Mouse (Mus musculus) liver, adult 2 months (tissue): ENCODE measurements around the gene Nudt3. TPM values are rescaled to one million over a fixed set of nuclear protein-coding genes. Genes with fewer than 3 reads are reported as not detected.
A peak's percentile ranks its signal among the peaks of the same experiment; 100 is the strongest.
"Not testable (repeated sequence)": the region's sequence is repeated elsewhere in the genome, so short reads cannot be mapped to it uniquely, and the experiment has no call there.

ENCODE experiments used
- DNase-seq: peaks from one replicate; pipeline ENCODE4 v3.0.0-alpha.2; 2011; ENCODE audit warnings: low read depth, low spot score; ENCODE audit errors: extremely low read depth
- H3K27ac ChIP-seq: fragments of 200-500 bp; replicated peaks from 2 replicates; pipeline ENCODE4 v1.5.1; 2012; ENCODE audit warnings: low read depth, mild to moderate bottlenecking, control low read depth, inconsistent platforms, low read length; ENCODE audit not compliant: insufficient read depth
- H3K27me3 ChIP-seq: fragments of 200-500 bp; 2 replicates; pipeline ENCODE4 v1.6.1; 2012; ENCODE audit warnings: mild to moderate bottlenecking, moderate library complexity, low read length, inconsistent platforms; ENCODE audit not compliant: control insufficient read depth, insufficient read depth
- H3K36me3 ChIP-seq: fragments of 200-500 bp; 2 replicates; pipeline ENCODE4 v1.6.1; 2012; ENCODE audit warnings: low read length, inconsistent platforms; ENCODE audit not compliant: control insufficient read depth, insufficient read depth
- H3K4me1 ChIP-seq: fragments of 200-500 bp; 2 replicates; pipeline ENCODE4 v1.6.1; 2011; ENCODE audit warnings: low read length; ENCODE audit not compliant: control insufficient read depth, insufficient read depth
- H3K4me3 ChIP-seq: fragments of 200-500 bp; 2 replicates; pipeline ENCODE4 v1.5.1; 2011; ENCODE audit warnings: low read depth, mild to moderate bottlenecking, control low read depth, low read length, moderate library complexity; ENCODE audit not compliant: insufficient read depth
- H3K79me2 ChIP-seq: fragments of 200-500 bp; 2 replicates; pipeline ENCODE4 v1.6.1; 2012; ENCODE audit warnings: inconsistent platforms, mild to moderate bottlenecking, low read length, moderate library complexity; ENCODE audit not compliant: control insufficient read depth, insufficient read depth
- H3K9ac ChIP-seq: fragments of 200-500 bp; 2 replicates; pipeline ENCODE4 v1.6.1; 2012; ENCODE audit warnings: low read depth, mild to moderate bottlenecking, control low read depth, inconsistent platforms, low read length
- CTCF ChIP-seq: fragments of 200-500 bp; IDR thresholded peaks from 2 replicates; pipeline ENCODE4 v1.5.1; 2011; ENCODE audit warnings: low read depth, low read length, control low read depth
- POLR2A ChIP-seq: fragments of 200-500 bp; IDR thresholded peaks from 2 replicates; pipeline ENCODE4 v1.6.1; 2011; ENCODE audit warnings: low read length, control low read depth; ENCODE audit not compliant: insufficient read depth; ENCODE audit errors: extremely low read depth
- WGBS: fragments of 180-500 bp; shearing (Covaris S2); methylation state at CpG from one replicate; pipeline ENCODE4 v1.1.7; 2018; 5-methylcytosine and 5-hydroxymethylcytosine counted together
- polyA plus RNA-seq: library from polyadenylated mRNA; depleted of rRNA; stranded (reverse); fragments of >200 nt; gene quantifications from 2 replicates; pipeline ENCODE4 v1.2.3, GENCODE M21; 2012
- total RNA-seq: library from RNA; depleted of rRNA; stranded (reverse); fragments of >200 nt; gene quantifications from 2 replicates; pipeline ENCODE4 v1.2.3, GENCODE M21; 2014

Nudt3 gene
- total and polyA plus RNA-seq, 2 experiments = 19.5 to 25.5 TPM

- 37% methylated on average over 7 of the region's 7 CpGs for WGBS
Observed at GRCm38 (mm10) chr17:27645807-27646206, 22.5 kb upstream of the Nudt3 start.

GRCm38 (mm10) chr17:27644572-27644971 lies 21.3 kb upstream of the Nudt3 start:
- Histone ChIP-seq H3K9ac (no peak overlapping the region), H3K27me3 (no peaks in the 10 kb centered on the region), H3K79me2 (no peaks in the 10 kb centered on the region), H3K36me3 (no peaks in the 10 kb centered on the region), H3K4me1 (peaks cover 11% of the 10 kb centered on the region; the same call in 1 of the 2 replicates), H3K27ac (no peak overlapping the region), H3K4me3 (no peak overlapping the region)
- peak; percentile 34; the same call in 1 of the 2 replicates for TF ChIP-seq CTCF
- TF ChIP-seq POLR2A = no peak
- WGBS = 22% methylated on average over 2 of the region's 2 CpGs
- peak; percentile 60 for DNase-seq

More at GRCm38 (mm10) chr17:27645807-27646206, 22.5 kb upstream of the Nudt3 start:
- H3K27me3 ChIP-seq = no peaks in the 10 kb centered on the region
- TF ChIP-seq POLR2A = no peak
- TF ChIP-seq CTCF = no peak
- H3K4me1 ChIP-seq = peaks cover 12% of the 10 kb centered on the region; the same call in 1 of the 2 replicates
- no peak overlapping the region for H3K27ac ChIP-seq
- no peaks in the 10 kb centered on the region for H3K36me3 ChIP-seq
- DNase-seq = peak; percentile 52
- no peaks in the 10 kb centered on the region for H3K79me2 ChIP-seq
- H3K4me3 ChIP-seq = no peak overlapping the region
- no peak overlapping the region for H3K9ac ChIP-seq

- Histone ChIP-seq H3K27ac (no peak overlapping the region), H3K4me3 (no peak overlapping the region), H3K4me1 (peaks cover 11% of the 10 kb centered on the region; the same call in 1 of the 2 replicates), H3K79me2 (no peaks in the 10 kb centered on the region), H3K9ac (no peak overlapping the region), H3K36me3 (no peaks in the 10 kb centered on the region), H3K27me3 (no peaks in the 10 kb centered on the region)
- no peak for DNase-seq
- WGBS = 91% methylated on average over 9 of the region's 9 CpGs
- TF ChIP-seq POLR2A (no peak), CTCF (no peak)
Observed at GRCm38 (mm10) chr17:27643756-27644155, 20.5 kb upstream of the Nudt3 start.

- WGBS = 70% methylated on average over 6 of the region's 6 CpGs
- Histone ChIP-seq H3K4me1 (peaks cover 11% of the 10 kb centered on the region; the same call in 1 of the 2 replicates), H3K27ac (no peak overlapping the region)
Observed at GRCm38 (mm10) chr17:27643101-27643500, 19.8 kb upstream of the Nudt3 start.

GRCm38 (mm10) chr17:27642491-27643062 lies 19.3 kb upstream of the Nudt3 start:
- Histone ChIP-seq H3K79me2 (no peaks in the 10 kb centered on the region), H3K9ac (no peak overlapping the region), H3K4me1 (peaks cover 11% of the 10 kb centered on the region; the same call in 1 of the 2 replicates), H3K4me3 (no peak overlapping the region), H3K27me3 (no peaks in the 10 kb centered on the region), H3K36me3 (no peaks in the 10 kb centered on the region), H3K27ac (no peak overlapping the region)
- TF ChIP-seq CTCF (no peak), POLR2A (no peak)
- WGBS = 58% methylated on average over 12 of the region's 12 CpGs
- no peak for DNase-seq

More at GRCm38 (mm10) chr17:27643101-27643500, 19.8 kb upstream of the Nudt3 start:
- Histone ChIP-seq H3K36me3 (no peaks in the 10 kb centered on the region), H3K4me3 (no peak overlapping the region), H3K79me2 (no peaks in the 10 kb centered on the region), H3K27me3 (no peaks in the 10 kb centered on the region), H3K9ac (no peak overlapping the region)
- DNase-seq = no peak
- TF ChIP-seq CTCF = no peak
- TF ChIP-seq POLR2A = no peak

GRCm38 (mm10) chr17:27639851-27640250 lies 16.6 kb upstream of the Nudt3 start:
- not testable (repeated sequence) for DNase-seq, H3K4me3 ChIP-seq, H3K4me1 ChIP-seq, H3K9ac ChIP-seq, H3K27ac ChIP-seq, H3K27me3 ChIP-seq, H3K79me2 ChIP-seq, H3K36me3 ChIP-seq
- 88% methylated on average over 6 of the region's 6 CpGs for WGBS
